Mouse (Mus musculus) megakaryocyte, embryonic 14.5 days (primary cell): Measurements from ENCODE around the gene Olfr1062.

Source experiments
- FLI1 ChIP-seq: IDR thresholded peaks from 2 replicates; pipeline ENCODE4 v1.6.1; 2012; ENCODE audit warnings: low read length, inconsistent platforms, mixed read lengths
- GATA1 ChIP-seq: IDR thresholded peaks from 3 replicates; pipeline ENCODE4 v1.6.1; 2012; ENCODE audit warnings: mixed read lengths, low read length, inconsistent platforms, borderline replicate concordance

- TF ChIP-seq FLI1 = no peak
- no peak for TF ChIP-seq GATA1
Measured at GRCm38 (mm10) chr2:86378293-86378692, 48.3 kb downstream of the Olfr1062 start, which contains the start of gene Olfr1057.
